Mouse (Mus musculus): ENCODE results near the gene Fam221a. TPM values are rescaled to one million over a fixed set of nuclear protein-coding genes. Genes with fewer than 3 reads are reported as not detected.
A peak's percentile ranks its signal among the peaks of the same experiment; 100 is the strongest.

Fam221a gene
- polyA plus RNA-seq (2014; fragmentation: Nextera tagmentation; extraction: Ambion mirVana): 5.0 and 6.0 TPM in 2 replicates

- H3K9me3 ChIP-seq (ENCODE audit: control insufficient read depth, low read length): no peaks in the 10 kb centered on the region
- no peaks in the 10 kb centered on the region for H3K36me3 ChIP-seq (ENCODE audit: control insufficient read depth, insufficient read depth, low read length)
- ATAC-seq (ENCODE audit: low FRiP score) (peak; percentile 98), DNase-seq (ENCODE audit: low spot score, missing footprints) (peak; percentile 99)
- H3K4me1 ChIP-seq (ENCODE audit: control insufficient read depth, insufficient read depth, low read length): 0 out of 2 replicates have a peak, but pooled peaks cover 2% of the 10 kb centered on the region
- peak within 1 kb of the TSS; percentile 60 for H3K9ac ChIP-seq (ENCODE audit: low read length)
- no peak within 1 kb of the TSS for H3K27ac ChIP-seq (ENCODE audit: low read depth, low read length)
- 4% methylated on average over 49 of the region's 49 CpGs for WGBS
- H3K4me2 ChIP-seq: peak within 1 kb of the TSS; percentile 72
- peak within 1 kb of the TSS; percentile 40 for H3K4me3 ChIP-seq (ENCODE audit: low read depth, low read length)
- no peaks in the 10 kb centered on the region for H3K27me3 ChIP-seq (ENCODE audit: control insufficient read depth, insufficient read depth, low read length)
Observed at GRCm38 (mm10) chr6:49367159-49368054, at the start of gene Fam221a. Gene Fam221a, plus strand, starts transcription at chr6:49367739.

GRCm38 (mm10) chr6:49318966-49319594, 48.5 kb upstream of the Fam221a start, which contains the start of gene Ccdc126:
Gene Ccdc126, plus strand, starts transcription at chr6:49319274.
- H3K9me3 ChIP-seq (ENCODE audit: control insufficient read depth, low read length): no peaks in the 10 kb centered on the region
- peak within 1 kb of the TSS; percentile 58 for H3K4me2 ChIP-seq
- H3K27me3 ChIP-seq (ENCODE audit: control insufficient read depth, insufficient read depth, low read length): no peaks in the 10 kb centered on the region
- H3K27ac ChIP-seq (ENCODE audit: low read depth, low read length): peak within 1 kb of the TSS; percentile 58
- H3K9ac ChIP-seq (ENCODE audit: low read length): peak within 1 kb of the TSS; percentile 61
- under 1% methylated on average over 46 of the region's 47 CpGs for WGBS
- ATAC-seq (ENCODE audit: low FRiP score): peak; percentile 100
- DNase-seq (ENCODE audit: low spot score, missing footprints): peak; percentile 99
- H3K4me1 ChIP-seq (ENCODE audit: control insufficient read depth, insufficient read depth, low read length): 0 out of 2 replicates have a peak, but pooled peaks cover 2% of the 10 kb centered on the region
- H3K4me3 ChIP-seq (ENCODE audit: low read depth, low read length): peak within 1 kb of the TSS; percentile 59
- H3K36me3 ChIP-seq (ENCODE audit: control insufficient read depth, insufficient read depth, low read length): no peaks in the 10 kb centered on the region

- no peaks in the 10 kb centered on the region for H3K9me3 ChIP-seq (ENCODE audit: control insufficient read depth, low read length)
- peak overlapping the region; percentile 58 for H3K4me2 ChIP-seq
- 17% methylated on average over 13 of the region's 13 CpGs for WGBS
- H3K9ac ChIP-seq (ENCODE audit: low read length): peak overlapping the region; percentile 61
- ATAC-seq (ENCODE audit: low FRiP score): no peak
- no peaks in the 10 kb centered on the region for H3K27me3 ChIP-seq (ENCODE audit: control insufficient read depth, insufficient read depth, low read length)
- DNase-seq (ENCODE audit: low spot score, missing footprints): no peak
- H3K36me3 ChIP-seq (ENCODE audit: control insufficient read depth, insufficient read depth, low read length): no peaks in the 10 kb centered on the region
- H3K4me3 ChIP-seq (ENCODE audit: low read depth, low read length): peak overlapping the region; percentile 59
- H3K4me1 ChIP-seq (ENCODE audit: control insufficient read depth, insufficient read depth, low read length): 0 out of 2 replicates have a peak, but pooled peaks cover 2% of the 10 kb centered on the region
- H3K27ac ChIP-seq (ENCODE audit: low read depth, low read length): peak overlapping the region; percentile 58
Observed at GRCm38 (mm10) chr6:49319595-49320315, 47.8 kb upstream of the Fam221a start.

- H3K4me3 ChIP-seq (ENCODE audit: low read depth, low read length): no peak overlapping the region
- no peak overlapping the region for H3K9ac ChIP-seq (ENCODE audit: low read length)
- H3K36me3 ChIP-seq (ENCODE audit: control insufficient read depth, insufficient read depth, low read length): no peaks in the 10 kb centered on the region
- 0 out of 2 replicates have a peak, but pooled peaks cover 2% of the 10 kb centered on the region for H3K4me1 ChIP-seq (ENCODE audit: control insufficient read depth, insufficient read depth, low read length)
- H3K9me3 ChIP-seq (ENCODE audit: control insufficient read depth, low read length): no peaks in the 10 kb centered on the region
- no peak overlapping the region for H3K4me2 ChIP-seq
- H3K27ac ChIP-seq (ENCODE audit: low read depth, low read length): no peak overlapping the region
- DNase-seq (ENCODE audit: low spot score, missing footprints) (peak; percentile 31), ATAC-seq (ENCODE audit: low FRiP score) (no peak)
- WGBS: 89% methylated on average over 3 of the region's 3 CpGs
- H3K27me3 ChIP-seq (ENCODE audit: control insufficient read depth, insufficient read depth, low read length): no peaks in the 10 kb centered on the region
Observed at GRCm38 (mm10) chr6:49321341-49321740, 46.2 kb upstream of the Fam221a start.

GRCm38 (mm10) chr6:49322056-49322455, 45.5 kb upstream of the Fam221a start:
- Histone ChIP-seq H3K9ac (ENCODE audit: low read length) (no peak overlapping the region), H3K9me3 (ENCODE audit: control insufficient read depth, low read length) (no peaks in the 10 kb centered on the region), H3K27ac (ENCODE audit: low read depth, low read length) (no peak overlapping the region), H3K4me2 (no peak overlapping the region), H3K27me3 (ENCODE audit: control insufficient read depth, insufficient read depth, low read length) (no peaks in the 10 kb centered on the region), H3K36me3 (ENCODE audit: control insufficient read depth, insufficient read depth, low read length) (no peaks in the 10 kb centered on the region), H3K4me1 (ENCODE audit: control insufficient read depth, insufficient read depth, low read length) (0 out of 2 replicates have a peak, but pooled peaks cover 2% of the 10 kb centered on the region), H3K4me3 (ENCODE audit: low read depth, low read length) (no peak overlapping the region)
- DNase-seq (ENCODE audit: low spot score, missing footprints): peak; percentile 70
- ATAC-seq (ENCODE audit: low FRiP score): no peak

GRCm38 (mm10) chr6:49322986-49323385, 44.6 kb upstream of the Fam221a start:
- H3K4me3 ChIP-seq (ENCODE audit: low read depth, low read length): no peak overlapping the region
- no peak for DNase-seq (ENCODE audit: low spot score, missing footprints)
- no peaks in the 10 kb centered on the region for H3K9me3 ChIP-seq (ENCODE audit: control insufficient read depth, low read length)
- H3K36me3 ChIP-seq (ENCODE audit: control insufficient read depth, insufficient read depth, low read length): no peaks in the 10 kb centered on the region
- H3K9ac ChIP-seq (ENCODE audit: low read length): no peak overlapping the region
- no peak overlapping the region for H3K4me2 ChIP-seq
- WGBS: 63% methylated on average over 2 of the region's 2 CpGs
- no peak for ATAC-seq (ENCODE audit: low FRiP score)
- 0 out of 2 replicates have a peak, but pooled peaks cover 2% of the 10 kb centered on the region for H3K4me1 ChIP-seq (ENCODE audit: control insufficient read depth, insufficient read depth, low read length)
- no peaks in the 10 kb centered on the region for H3K27me3 ChIP-seq (ENCODE audit: control insufficient read depth, insufficient read depth, low read length)
- H3K27ac ChIP-seq (ENCODE audit: low read depth, low read length): no peak overlapping the region

GRCm38 (mm10) chr6:49324528-49324927, 43.0 kb upstream of the Fam221a start:
- ATAC-seq (ENCODE audit: low FRiP score) (0 out of 2 replicates have a peak, but pooled peaks have one; percentile 42), DNase-seq (ENCODE audit: low spot score, missing footprints) (peak; percentile 75)
- Histone ChIP-seq H3K4me2 (no peak overlapping the region), H3K4me3 (ENCODE audit: low read depth, low read length) (no peak overlapping the region), H3K9me3 (ENCODE audit: control insufficient read depth, low read length) (no peaks in the 10 kb centered on the region), H3K9ac (ENCODE audit: low read length) (no peak overlapping the region), H3K27me3 (ENCODE audit: control insufficient read depth, insufficient read depth, low read length) (no peaks in the 10 kb centered on the region), H3K36me3 (ENCODE audit: control insufficient read depth, insufficient read depth, low read length) (no peaks in the 10 kb centered on the region), H3K4me1 (ENCODE audit: control insufficient read depth, insufficient read depth, low read length) (0 out of 2 replicates have a peak, but pooled peaks cover 2% of the 10 kb centered on the region), H3K27ac (ENCODE audit: low read depth, low read length) (no peak overlapping the region)
- 54% methylated on average over 2 of the region's 2 CpGs for WGBS

- Histone ChIP-seq H3K4me2 (no peak overlapping the region), H3K27ac (ENCODE audit: low read depth, low read length) (no peak overlapping the region), H3K36me3 (ENCODE audit: control insufficient read depth, insufficient read depth, low read length) (no peaks in the 10 kb centered on the region), H3K9ac (ENCODE audit: low read length) (no peak overlapping the region), H3K27me3 (ENCODE audit: control insufficient read depth, insufficient read depth, low read length) (no peaks in the 10 kb centered on the region), H3K4me1 (ENCODE audit: control insufficient read depth, insufficient read depth, low read length) (no peaks in the 10 kb centered on the region), H3K4me3 (ENCODE audit: low read depth, low read length) (no peak overlapping the region), H3K9me3 (ENCODE audit: control insufficient read depth, low read length) (no peaks in the 10 kb centered on the region)
- WGBS: 88% methylated on average over 1 of the region's 1 CpGs
- DNase-seq (ENCODE audit: low spot score, missing footprints): peak; percentile 82
- ATAC-seq (ENCODE audit: low FRiP score): no peak
Observed at GRCm38 (mm10) chr6:49325294-49325693, 42.2 kb upstream of the Fam221a start.
